Mouse (Mus musculus) midbrain, embryonic 10.5 days (tissue): ENCODE data around the gene Wfdc6a. TPM values are rescaled to one million over a fixed set of nuclear protein-coding genes. Genes with fewer than 3 reads are reported as not detected.

Experiments used
- DNase-seq: peaks from one replicate; pipeline ENCODE4 v3.0.0-alpha.2; 2017; ENCODE audit warnings: low spot score
- H3K27ac ChIP-seq: fragments of 300-500 bp; sonication (generic); replicated peaks from 2 replicates; pipeline ENCODE4 v1.5.1; 2016; ENCODE audit warnings: mild to moderate bottlenecking
- H3K27me3 ChIP-seq: fragments of 300-500 bp; sonication (generic); 2 replicates; pipeline ENCODE4 v1.6.1; 2016; ENCODE audit warnings: low read depth, mild to moderate bottlenecking; ENCODE audit not compliant: poor library complexity, severe bottlenecking
- H3K36me3 ChIP-seq: fragments of 300-500 bp; sonication (generic); 2 replicates; pipeline ENCODE4 v1.6.1; 2016; ENCODE audit warnings: mild to moderate bottlenecking, moderate library complexity
- H3K4me1 ChIP-seq: fragments of 300-500 bp; sonication (generic); 2 replicates; pipeline ENCODE4 v1.6.1; 2016
- H3K4me3 ChIP-seq: fragments of 300-500 bp; sonication (generic); 2 replicates; pipeline ENCODE4 v1.5.1; 2016; ENCODE audit warnings: mild to moderate bottlenecking, moderate library complexity
- H3K9me3 ChIP-seq: fragments of 300-500 bp; sonication (generic); replicated peaks from 2 replicates; pipeline ENCODE4 v1.6.1; 2016; ENCODE audit warnings: mild to moderate bottlenecking
- WGBS: fragments of 180-500 bp; shearing (Covaris S2); methylation state at CpG from one replicate; pipeline ENCODE4 v1.1.7; 2016; 5-methylcytosine and 5-hydroxymethylcytosine counted together
- polyA plus RNA-seq: library from polyadenylated mRNA; unstranded; fragments of >200 nt; fragmentation: Nextera tagmentation; extraction: Ambion mirVana; gene quantifications from 2 replicates; pipeline ENCODE4 v1.2.1, GENCODE M21; 2016

The Wfdc6a gene
- polyA plus RNA-seq, 1 experiment from 2014 or later: not detected

DNA sequence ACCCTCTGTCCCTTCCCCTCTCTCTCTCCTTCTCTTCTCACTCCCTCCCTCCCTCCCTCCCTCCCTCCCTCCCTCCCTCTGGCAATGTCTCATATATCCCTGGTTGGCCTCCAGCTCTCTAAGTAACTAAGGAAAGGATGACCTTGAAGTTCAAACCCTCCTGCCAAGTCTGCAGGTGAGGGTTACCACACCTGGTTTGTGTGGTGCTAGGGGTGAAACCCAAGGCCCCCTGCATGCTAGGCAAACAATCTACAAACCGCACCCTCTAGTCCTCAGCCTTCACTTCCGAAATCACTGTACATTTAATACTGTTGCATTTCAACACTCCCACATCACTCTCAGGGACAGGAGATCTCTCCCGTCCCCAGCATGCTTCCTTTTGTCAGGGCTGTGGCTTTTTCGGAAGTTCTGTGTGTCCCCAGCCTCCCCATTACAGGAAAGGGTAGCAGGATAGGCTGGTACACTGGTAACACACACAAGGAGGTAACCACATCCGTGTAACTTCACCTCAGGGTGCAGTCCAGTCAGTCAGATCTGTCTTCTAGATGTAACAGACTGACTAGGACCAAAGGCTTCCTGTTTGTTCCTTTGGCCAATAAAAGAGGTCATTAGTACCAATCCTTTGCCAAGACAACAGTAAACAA is 40.7 kb downstream of the Wfdc6a start:
- Histone ChIP-seq H3K4me1 (peaks cover 15% of the 10 kb centered on the region), H3K4me3 (no peak overlapping the region), H3K9me3 (no peaks in the 10 kb centered on the region), H3K36me3 (no peaks in the 10 kb centered on the region), H3K27me3 (no peaks in the 10 kb centered on the region), H3K27ac (no peak overlapping the region)
- WGBS: 63% methylated on average over 5 of the region's 5 CpGs
- no peak for DNase-seq

DNA sequence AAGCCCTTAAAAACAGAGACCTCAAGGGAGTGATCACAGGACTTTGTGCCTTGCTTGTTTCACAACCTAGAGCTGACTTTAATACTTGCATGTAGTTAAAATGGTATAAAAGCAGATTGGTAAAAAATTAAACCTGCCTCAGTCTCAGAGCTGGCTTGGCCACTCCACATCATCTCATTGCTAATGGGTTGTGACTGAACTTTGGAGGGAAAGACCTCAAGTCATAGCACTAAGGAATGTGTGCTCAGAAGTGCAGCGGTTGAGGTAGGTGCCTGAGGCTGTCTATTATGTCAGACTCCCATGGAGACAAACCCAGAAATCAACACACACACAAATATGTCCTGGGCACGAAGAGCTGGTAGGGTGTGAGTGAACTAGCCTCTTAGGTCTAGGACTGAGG is 41.5 kb downstream of the Wfdc6a start:
- DNase-seq: no peak
- Histone ChIP-seq H3K9me3 (no peaks in the 10 kb centered on the region), H3K4me3 (no peak overlapping the region), H3K36me3 (no peaks in the 10 kb centered on the region), H3K4me1 (peaks cover 11% of the 10 kb centered on the region), H3K27ac (no peak overlapping the region), H3K27me3 (no peaks in the 10 kb centered on the region)
- 73% methylated on average over 2 of the region's 2 CpGs for whole genome bisulfite sequencing

- DNase-seq: no peak
- no peaks in the 10 kb centered on the region for H3K27me3 ChIP-seq
- H3K4me3 ChIP-seq: no peak overlapping the region
- no peak overlapping the region for H3K27ac ChIP-seq
- H3K4me1 ChIP-seq: peaks cover 11% of the 10 kb centered on the region
- no peaks in the 10 kb centered on the region for H3K9me3 ChIP-seq
- H3K36me3 ChIP-seq: no peaks in the 10 kb centered on the region
- WGBS: 89% methylated on average over 7 of the region's 7 CpGs
These were observed 42.6 kb downstream of the Wfdc6a start for GRCm38 (mm10) chr2:164542598-164542997.

- no peak for DNase-seq
- H3K4me1 ChIP-seq: peaks cover 11% of the 10 kb centered on the region
- WGBS: 75% methylated on average over 5 of the region's 5 CpGs
- no peaks in the 10 kb centered on the region for H3K27me3 ChIP-seq
- H3K36me3 ChIP-seq: no peaks in the 10 kb centered on the region
- no peak overlapping the region for H3K4me3 ChIP-seq
- H3K9me3 ChIP-seq: no peaks in the 10 kb centered on the region
- H3K27ac ChIP-seq: no peak overlapping the region
These were observed 43.1 kb downstream of the Wfdc6a start for GRCm38 (mm10) chr2:164542132-164542531.

DNA sequence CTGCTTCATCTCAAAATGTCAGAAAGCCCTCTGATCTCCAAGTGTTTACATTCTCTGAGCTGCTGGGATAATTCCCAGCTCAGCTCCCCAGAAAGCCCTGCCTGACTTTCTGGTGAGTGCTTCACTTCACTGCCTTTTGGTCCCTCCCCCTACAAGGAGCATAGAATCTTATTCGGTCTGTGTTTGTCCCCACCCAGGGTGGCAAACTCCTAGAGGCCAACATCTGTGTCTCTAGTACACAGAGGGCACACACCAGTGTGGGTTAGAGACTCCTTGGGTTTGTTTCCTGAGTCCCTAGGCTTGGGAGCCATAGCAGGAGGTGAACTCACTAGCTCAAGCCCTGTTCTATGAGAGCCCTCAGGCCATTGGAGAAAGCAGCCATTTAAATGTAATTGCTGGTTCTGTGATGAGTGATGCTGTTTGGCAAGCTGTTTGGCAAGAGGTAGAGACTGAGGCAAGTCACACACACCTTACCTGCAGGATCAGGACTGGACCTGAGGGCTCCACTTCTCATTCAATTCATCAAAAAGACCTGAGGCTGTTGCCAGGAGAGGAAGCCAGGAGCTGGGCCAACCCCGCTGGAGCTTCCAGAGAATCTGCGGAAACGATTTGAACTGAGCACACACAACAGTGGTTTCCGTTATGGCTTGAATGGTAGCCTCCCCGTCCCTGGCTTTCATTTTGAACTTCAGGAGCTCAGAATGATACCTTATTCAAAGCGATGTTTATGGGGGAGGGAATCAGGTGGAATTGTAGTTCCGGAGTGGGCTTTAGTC is 44.4 kb downstream of the Wfdc6a start:
- Histone ChIP-seq H3K27me3 (no peaks in the 10 kb centered on the region), H3K36me3 (no peaks in the 10 kb centered on the region), H3K4me1 (peaks cover 11% of the 10 kb centered on the region), H3K9me3 (no peaks in the 10 kb centered on the region), H3K27ac (no peak overlapping the region), H3K4me3 (no peak overlapping the region)
- DNase-seq: no peak
- 49% methylated on average over 8 of the region's 8 CpGs for WGBS

DNA sequence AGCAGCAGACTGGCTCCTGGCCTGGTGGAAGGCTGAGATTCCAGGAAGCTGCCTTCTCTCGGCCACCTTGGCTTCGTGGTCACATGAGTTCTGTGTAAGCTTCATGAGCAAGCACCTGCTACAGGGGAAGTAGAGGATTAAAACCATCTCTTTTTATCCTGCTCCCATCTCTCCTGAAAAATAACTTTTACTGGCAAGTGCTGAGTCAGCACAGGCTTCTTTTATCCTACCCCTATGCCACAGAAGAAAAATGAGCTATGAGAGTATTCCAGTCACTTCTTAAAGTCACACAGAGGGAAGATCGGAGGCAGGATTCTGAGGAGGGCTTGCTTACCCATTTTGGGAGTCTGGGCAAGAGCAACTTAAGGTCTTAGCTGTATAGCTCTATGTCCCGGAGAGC is 48.2 kb downstream of the Wfdc6a start:
- WGBS: 89% methylated on average over 4 of the region's 4 CpGs
- no peak overlapping the region for H3K4me3 ChIP-seq
- peaks cover 11% of the 10 kb centered on the region for H3K4me1 ChIP-seq
- H3K27ac ChIP-seq: no peak overlapping the region
- no peaks in the 10 kb centered on the region for H3K36me3 ChIP-seq
- no peaks in the 10 kb centered on the region for H3K9me3 ChIP-seq
- H3K27me3 ChIP-seq: no peaks in the 10 kb centered on the region
- no peak for DNase-seq

DNA sequence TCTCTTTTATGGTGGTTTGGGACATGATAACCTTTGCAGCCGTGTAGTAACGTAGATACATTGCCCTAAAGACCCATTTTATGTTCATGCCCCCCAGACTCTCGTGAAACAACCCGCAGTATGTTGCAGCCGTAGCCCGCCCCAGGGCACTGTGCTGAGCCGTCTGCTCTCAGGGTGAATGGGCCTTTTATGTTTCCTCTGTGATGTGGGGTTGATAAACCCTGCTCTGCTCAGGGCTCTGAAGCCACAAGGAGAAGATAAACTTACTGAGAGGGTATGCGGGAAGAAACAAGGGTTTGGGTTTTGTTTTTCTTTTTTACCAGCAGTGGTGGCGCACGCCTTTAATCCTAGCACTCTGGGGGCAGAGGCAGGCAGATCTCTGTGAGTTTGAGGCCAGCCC is 50.9 kb downstream of the Wfdc6a start:
- no peak overlapping the region for H3K27ac ChIP-seq
- H3K27me3 ChIP-seq: no peaks in the 10 kb centered on the region
- DNase-seq: no peak
- H3K36me3 ChIP-seq: no peaks in the 10 kb centered on the region
- no peaks in the 10 kb centered on the region for H3K4me1 ChIP-seq
- no peak overlapping the region for H3K4me3 ChIP-seq
- WGBS: 84% methylated on average over 10 of the region's 10 CpGs
- H3K9me3 ChIP-seq: no peaks in the 10 kb centered on the region

DNA sequence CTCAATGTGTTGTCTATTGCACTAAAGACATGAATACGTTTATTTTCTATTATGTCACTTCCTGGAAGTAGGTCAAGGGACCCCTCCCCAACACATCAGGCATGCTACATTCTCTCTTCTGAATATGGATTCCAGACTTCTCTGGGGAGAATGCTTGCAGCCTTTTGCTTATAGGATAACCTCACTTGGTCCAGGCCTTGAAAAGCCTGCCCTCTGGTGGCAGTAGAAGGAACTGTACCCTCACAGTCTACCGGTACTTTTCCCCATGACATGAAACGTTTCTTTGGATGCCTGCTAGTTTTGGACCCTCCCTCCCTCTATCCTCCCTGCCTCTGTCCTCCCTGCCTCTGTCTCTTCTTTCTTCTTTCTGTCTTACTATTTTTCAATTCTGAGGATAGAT is 54.1 kb downstream of the Wfdc6a start:
- Histone ChIP-seq H3K36me3 (no peaks in the 10 kb centered on the region), H3K4me3 (no peak overlapping the region), H3K27ac (no peak overlapping the region), H3K4me1 (no peaks in the 10 kb centered on the region), H3K9me3 (peaks cover 11% of the 10 kb centered on the region), H3K27me3 (no peaks in the 10 kb centered on the region)
- peak; percentile 69 for DNase-seq
- 10% methylated on average over 3 of the region's 3 CpGs for WGBS

Other genes with a start within 250 kb of the Wfdc6a start
- 0.31 TPM in 1 of 2 replicates, not detected in the other for gene Slpi, start 196.4 kb downstream of the Wfdc6a start, polyA plus RNA-seq
- gene Rbpjl, start 182.3 kb downstream of the Wfdc6a start, polyA plus RNA-seq: not detected in 2 replicates
- 0.21 TPM in 1 of 2 replicates, not detected in the other for gene Matn4, start 180.3 kb downstream of the Wfdc6a start, polyA plus RNA-seq
- gene Sdc4, start 141.6 kb downstream of the Wfdc6a start, polyA plus RNA-seq: 16.1 and 17.4 TPM in 2 replicates
- 64.8 and 65.9 TPM in 2 replicates for gene Sys1, start 128.5 kb downstream of the Wfdc6a start, polyA plus RNA-seq
- 3.7 and 3.9 TPM in 2 replicates for gene Gm20458, start 124.5 kb downstream of the Wfdc6a start, polyA plus RNA-seq
- gene Trp53tg5, start 111.7 kb downstream of the Wfdc6a start, polyA plus RNA-seq: not detected in 2 replicates
- gene Dbndd2, start 99.3 kb downstream of the Wfdc6a start, polyA plus RNA-seq: 3.0 and 3.2 TPM in 2 replicates
- gene Pigt, start 87.9 kb downstream of the Wfdc6a start, polyA plus RNA-seq: 40.1 and 44.7 TPM in 2 replicates
- gene Wfdc2, start 23.0 kb downstream of the Wfdc6a start, polyA plus RNA-seq: 23.1 and 28.3 TPM in 2 replicates
- gene Spint3, start 12.0 kb downstream of the Wfdc6a start, polyA plus RNA-seq: not detected in 2 replicates
- not detected in 2 replicates for gene Eppin, start 8.1 kb upstream of the Wfdc6a start, polyA plus RNA-seq
- gene Wfdc6b, start 28.1 kb upstream of the Wfdc6a start, polyA plus RNA-seq: not detected in 2 replicates
- gene Wfdc8, start 28.2 kb upstream of the Wfdc6a start, polyA plus RNA-seq: not detected in 2 replicates
- not detected in 2 replicates for gene Wfdc16, start 53.3 kb upstream of the Wfdc6a start, polyA plus RNA-seq
- gene Wfdc10, start 70.6 kb upstream of the Wfdc6a start, polyA plus RNA-seq: not detected in 2 replicates
- gene Wfdc9, start 71.1 kb upstream of the Wfdc6a start, polyA plus RNA-seq: not detected in 2 replicates
- not detected in 2 replicates for gene Wfdc11, start 88.6 kb upstream of the Wfdc6a start, polyA plus RNA-seq
- not detected in 2 replicates for gene Wfdc13, start 99.7 kb upstream of the Wfdc6a start, polyA plus RNA-seq
- gene Spint4, start 113.1 kb upstream of the Wfdc6a start, polyA plus RNA-seq: not detected in 2 replicates
- gene Spint5, start 129.9 kb upstream of the Wfdc6a start, polyA plus RNA-seq: not detected in 2 replicates
- 0.94 and 1.2 TPM in 2 replicates for gene Wfdc3, start 160.5 kb upstream of the Wfdc6a start, polyA plus RNA-seq
- gene Dnttip1, start 160.5 kb upstream of the Wfdc6a start, polyA plus RNA-seq: 80.1 and 80.2 TPM in 2 replicates
- 575 and 639 TPM in 2 replicates for gene Ube2c, start 184.5 kb upstream of the Wfdc6a start, polyA plus RNA-seq
- not detected in 2 replicates for gene Tnnc2, start 194.5 kb upstream of the Wfdc6a start, polyA plus RNA-seq
- gene Snx21, start 200.4 kb upstream of the Wfdc6a start, polyA plus RNA-seq: 12.0 and 12.3 TPM in 2 replicates
- gene Acot8, start 219.4 kb upstream of the Wfdc6a start, polyA plus RNA-seq: 14.9 and 15.3 TPM in 2 replicates
- gene Zswim3, start 219.7 kb upstream of the Wfdc6a start, polyA plus RNA-seq: 9.7 and 11.6 TPM in 2 replicates
- 24.7 and 25.3 TPM in 2 replicates for gene Zswim1, start 237.2 kb upstream of the Wfdc6a start, polyA plus RNA-seq
- 0.17 TPM in 1 of 2 replicates, not detected in the other for gene Spata25, start 243.1 kb upstream of the Wfdc6a start, polyA plus RNA-seq
- gene Ctsa, start 247.4 kb upstream of the Wfdc6a start, polyA plus RNA-seq: 85.7 and 98.2 TPM in 2 replicates
- gene Neurl2, start 248.0 kb upstream of the Wfdc6a start, polyA plus RNA-seq: 3.8 and 5.4 TPM in 2 replicates